Mouse (Mus musculus): Measurements from ENCODE around the gene Uqcc1. TPM values are rescaled to one million over a fixed set of nuclear protein-coding genes. Genes with fewer than 3 reads are reported as not detected.
A peak's percentile ranks its signal among the peaks of the same experiment; 100 is the strongest.

The Uqcc1 gene
- polyA plus RNA-seq, 1 experiment from 2014 or later = 40.4 TPM

DNA sequence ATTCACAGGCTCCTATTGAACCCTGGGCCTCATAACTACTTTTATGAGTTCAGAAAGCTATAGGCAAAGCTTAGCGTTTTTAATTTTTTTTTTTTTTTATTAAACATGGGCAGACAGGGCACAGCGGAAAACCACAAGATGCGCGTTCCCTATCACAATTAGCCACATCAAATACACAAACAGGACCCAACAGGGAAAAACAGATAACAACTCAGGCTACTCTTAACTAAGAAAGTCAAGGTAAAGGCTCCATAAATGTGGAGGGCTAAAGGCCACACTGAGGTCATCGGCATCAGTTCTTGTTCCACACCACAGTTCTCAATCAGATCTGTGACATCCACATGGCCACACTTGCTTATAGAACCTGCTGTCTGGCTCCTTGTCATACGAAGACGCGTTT, 61.8 kb downstream of the Uqcc1 start:
- Histone ChIP-seq H3K9me3 (ENCODE audit: control insufficient read depth) (no peaks in the 10 kb centered on the region), H3K27me3 (replicated peaks; ENCODE audit: control insufficient read depth, insufficient read depth, low read length) (no peaks in the 10 kb centered on the region), H3K36me3 (ENCODE audit: control insufficient read depth, insufficient read depth) (peaks cover 27% of the 10 kb centered on the region; the same call in 1 of the 2 replicates), H3K4me3 (ENCODE audit: low read depth, low read length) (no peak overlapping the region), H3K27ac (ENCODE audit: low read depth, low read length) (no peak overlapping the region), H3K4me2 (replicated peaks; ENCODE audit: low read depth) (no peak overlapping the region), H3K4me1 (replicated peaks; ENCODE audit: control insufficient read depth, insufficient read depth, low read length) (no peaks in the 10 kb centered on the region), H3K9ac (ENCODE audit: low read depth, low read length) (no peak overlapping the region)
- no peak for TF ChIP-seq CTCF (IDR thresholded peaks at IDR 0.05; ENCODE audit: low read depth)
- ATAC-seq = no peak
- 93% methylated on average over 8 of the region's 8 CpGs for WGBS

DNA sequence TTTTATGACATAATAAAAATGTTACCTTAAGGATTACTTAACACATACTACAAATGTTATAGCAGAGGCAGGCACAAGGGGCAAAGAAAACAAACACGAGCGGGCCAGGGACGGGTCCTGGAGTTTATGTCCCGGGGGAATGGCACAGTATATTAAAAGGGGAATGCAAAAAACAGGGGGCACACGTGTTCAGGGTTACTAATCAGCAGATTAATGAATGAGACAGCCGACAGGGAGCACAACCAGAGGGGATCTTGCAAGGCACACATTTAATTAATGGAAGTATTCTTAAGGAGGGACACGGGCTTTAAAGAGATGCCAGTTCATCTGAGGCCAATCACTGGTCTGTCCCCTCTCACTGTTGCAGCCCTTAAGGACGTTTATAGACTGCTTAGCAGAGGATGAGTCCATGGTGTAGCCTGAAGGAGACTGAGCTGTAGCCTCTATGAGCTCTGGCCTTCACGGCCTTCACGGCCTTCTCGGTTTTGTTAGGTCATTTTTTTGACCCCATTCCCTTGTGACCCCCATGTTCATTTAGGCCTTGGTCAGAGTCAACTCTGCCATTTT, 66.7 kb downstream of the Uqcc1 start:
- Histone ChIP-seq H3K36me3 (ENCODE audit: control insufficient read depth, insufficient read depth) (peaks cover 18% of the 10 kb centered on the region; the same call in 1 of the 2 replicates), H3K9me3 (ENCODE audit: control insufficient read depth) (no peaks in the 10 kb centered on the region), H3K9ac (ENCODE audit: low read depth, low read length) (no peak overlapping the region), H3K27ac (ENCODE audit: low read depth, low read length) (no peak overlapping the region), H3K4me1 (replicated peaks; ENCODE audit: control insufficient read depth, insufficient read depth, low read length) (no peaks in the 10 kb centered on the region), H3K4me2 (replicated peaks; ENCODE audit: low read depth) (no peak overlapping the region), H3K27me3 (replicated peaks; ENCODE audit: control insufficient read depth, insufficient read depth, low read length) (no peaks in the 10 kb centered on the region), H3K4me3 (ENCODE audit: low read depth, low read length) (no peak overlapping the region)
- TF ChIP-seq CTCF (IDR thresholded peaks at IDR 0.05; ENCODE audit: low read depth) = no peak
- no peak for ATAC-seq
- 54% methylated on average over 11 of the region's 11 CpGs for WGBS

DNA sequence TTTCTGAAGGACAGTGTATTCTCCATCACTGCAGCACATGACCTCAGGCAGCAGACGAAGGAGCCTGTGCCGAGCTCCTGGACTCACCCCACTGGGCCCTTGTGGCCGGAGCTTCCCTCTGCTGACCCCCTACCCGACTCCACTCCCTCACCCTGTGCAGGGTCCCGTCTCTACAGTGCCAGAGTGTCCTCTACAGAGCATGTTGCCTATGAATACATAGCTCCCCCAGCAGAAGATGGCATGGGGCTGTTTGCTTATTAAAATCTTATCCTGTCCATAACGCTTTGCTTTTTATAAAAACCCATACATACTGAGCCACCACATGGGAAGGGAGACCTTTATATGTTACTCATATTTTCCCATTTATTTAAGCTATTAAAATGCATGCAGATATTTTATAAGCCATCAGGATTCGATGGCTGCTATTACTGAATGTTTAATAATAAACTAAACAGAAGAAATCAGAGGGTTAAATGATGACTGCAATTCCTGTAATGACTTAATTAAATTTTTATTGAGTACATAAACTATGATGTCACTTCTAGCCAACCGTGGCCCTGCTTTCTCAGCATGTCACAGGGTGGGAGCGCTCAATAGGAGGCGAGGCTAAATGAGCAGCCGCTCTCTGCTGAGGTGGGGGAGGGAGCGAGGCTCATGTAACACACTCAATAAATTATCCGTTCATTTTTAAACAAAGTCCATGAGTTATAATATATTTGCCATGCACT, 67.4 kb downstream of the Uqcc1 start:
- H3K27me3 ChIP-seq (replicated peaks; ENCODE audit: control insufficient read depth, insufficient read depth, low read length) = no peaks in the 10 kb centered on the region
- no peaks in the 10 kb centered on the region for H3K4me1 ChIP-seq (replicated peaks; ENCODE audit: control insufficient read depth, insufficient read depth, low read length)
- WGBS = 60% methylated on average over 13 of the region's 13 CpGs
- TF ChIP-seq CTCF (IDR thresholded peaks at IDR 0.05; ENCODE audit: low read depth) = no peak
- H3K9me3 ChIP-seq (ENCODE audit: control insufficient read depth) = no peaks in the 10 kb centered on the region
- H3K4me3 ChIP-seq (ENCODE audit: low read depth, low read length) = no peak overlapping the region
- no peak overlapping the region for H3K9ac ChIP-seq (ENCODE audit: low read depth, low read length)
- no peak overlapping the region for H3K4me2 ChIP-seq (replicated peaks; ENCODE audit: low read depth)
- no peak overlapping the region for H3K27ac ChIP-seq (ENCODE audit: low read depth, low read length)
- H3K36me3 ChIP-seq (ENCODE audit: control insufficient read depth, insufficient read depth) = peaks cover 14% of the 10 kb centered on the region; the same call in 1 of the 2 replicates
- ATAC-seq = peak; percentile 52; the same call in 1 of the 2 replicates

DNA sequence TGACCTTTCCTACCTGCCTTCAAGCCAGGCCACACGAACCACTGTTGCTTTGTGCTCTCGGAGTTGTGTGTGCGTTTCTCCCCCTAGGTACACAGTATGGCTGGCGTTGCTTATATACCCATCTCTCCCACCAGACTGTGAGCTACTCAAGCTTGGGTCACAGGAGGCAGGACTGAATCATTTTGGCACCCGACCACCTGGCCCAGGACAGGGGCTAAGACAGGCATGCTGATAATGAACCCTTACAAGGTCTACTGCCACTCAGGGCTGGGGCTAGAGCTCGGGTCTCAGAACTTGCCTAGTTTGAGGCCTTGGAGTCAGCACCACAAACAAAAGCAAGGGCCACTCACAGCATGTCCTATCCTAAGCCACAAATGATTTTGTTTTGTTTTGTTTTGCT, 68.5 kb downstream of the Uqcc1 start:
- WGBS = 94% methylated on average over 6 of the region's 6 CpGs
- H3K27me3 ChIP-seq (replicated peaks; ENCODE audit: control insufficient read depth, insufficient read depth, low read length) = no peaks in the 10 kb centered on the region

DNA sequence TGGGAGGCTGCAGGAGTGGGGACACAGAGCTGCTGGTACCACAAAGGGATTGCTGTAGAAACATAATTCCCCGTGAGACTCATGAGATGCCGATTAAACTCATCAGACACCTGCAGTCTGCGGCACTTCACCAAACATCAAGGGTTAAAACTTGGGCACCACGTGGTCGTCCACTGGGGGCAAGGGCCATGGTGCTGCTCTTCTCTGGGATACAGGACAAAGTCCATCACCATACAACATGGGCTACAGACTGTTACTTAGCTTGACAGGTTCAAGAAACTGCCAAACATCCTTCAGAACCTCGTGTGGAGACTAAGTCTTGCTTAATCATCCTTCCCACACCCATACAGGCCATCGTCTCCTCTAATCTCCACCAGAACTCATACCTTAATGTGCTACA, 70.0 kb downstream of the Uqcc1 start:
- 60% methylated on average over 7 of the region's 7 CpGs for WGBS
- no peak for TF ChIP-seq CTCF (IDR thresholded peaks at IDR 0.05; ENCODE audit: low read depth)
- H3K4me3 ChIP-seq (ENCODE audit: low read depth, low read length) = no peak overlapping the region

More for the DNA sequence above, 68.5 kb downstream of the Uqcc1 start:
- no peak overlapping the region for H3K27ac ChIP-seq (ENCODE audit: low read depth, low read length)
- H3K9ac ChIP-seq (ENCODE audit: low read depth, low read length) = no peak overlapping the region
- no peak overlapping the region for H3K4me3 ChIP-seq (ENCODE audit: low read depth, low read length)
- H3K4me2 ChIP-seq (replicated peaks; ENCODE audit: low read depth) = no peak overlapping the region
- peaks cover 15% of the 10 kb centered on the region; the same call in 1 of the 2 replicates for H3K36me3 ChIP-seq (ENCODE audit: control insufficient read depth, insufficient read depth)
- no peak for TF ChIP-seq CTCF (IDR thresholded peaks at IDR 0.05; ENCODE audit: low read depth)
- no peaks in the 10 kb centered on the region for H3K4me1 ChIP-seq (replicated peaks; ENCODE audit: control insufficient read depth, insufficient read depth, low read length)
- H3K9me3 ChIP-seq (ENCODE audit: control insufficient read depth) = no peaks in the 10 kb centered on the region
- ATAC-seq = no peak

DNA sequence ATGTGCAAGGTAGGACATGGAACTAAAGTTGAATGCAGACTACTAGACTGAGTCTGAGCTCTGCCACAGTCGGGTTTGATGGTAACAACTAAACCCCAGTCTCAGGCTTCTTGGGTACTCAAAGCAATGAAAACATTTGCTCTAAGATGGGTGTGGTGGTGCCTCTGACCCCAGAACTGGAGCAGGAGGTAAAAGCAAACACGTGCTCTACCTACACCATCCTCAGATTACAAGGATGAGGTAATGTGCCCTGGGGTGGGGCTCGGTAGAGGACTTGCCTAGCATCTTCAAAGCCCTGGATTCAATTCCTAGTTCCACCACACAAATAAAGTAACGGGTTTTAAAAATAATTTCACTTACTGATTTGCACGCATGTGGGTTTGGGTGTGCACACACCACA, 77.6 kb downstream of the Uqcc1 start:
- TF ChIP-seq CTCF (IDR thresholded peaks at IDR 0.05; ENCODE audit: low read depth) = no peak
- H3K27me3 ChIP-seq (replicated peaks; ENCODE audit: control insufficient read depth, insufficient read depth, low read length) = no peaks in the 10 kb centered on the region
- no peak overlapping the region for H3K27ac ChIP-seq (ENCODE audit: low read depth, low read length)
- no peaks in the 10 kb centered on the region for H3K9me3 ChIP-seq (ENCODE audit: control insufficient read depth)
- H3K4me3 ChIP-seq (ENCODE audit: low read depth, low read length) = no peak overlapping the region
- no peak for ATAC-seq
- no peak overlapping the region for H3K9ac ChIP-seq (ENCODE audit: low read depth, low read length)
- WGBS = 69% methylated on average over 5 of the region's 5 CpGs
- H3K4me1 ChIP-seq (replicated peaks; ENCODE audit: control insufficient read depth, insufficient read depth, low read length) = no peaks in the 10 kb centered on the region
- peaks cover 68% of the 10 kb centered on the region for H3K36me3 ChIP-seq (ENCODE audit: control insufficient read depth, insufficient read depth)
- no peak overlapping the region for H3K4me2 ChIP-seq (replicated peaks; ENCODE audit: low read depth)

More for the DNA sequence above, 70.0 kb downstream of the Uqcc1 start:
- Histone ChIP-seq H3K27ac (ENCODE audit: low read depth, low read length) (no peak overlapping the region), H3K27me3 (replicated peaks; ENCODE audit: control insufficient read depth, insufficient read depth, low read length) (no peaks in the 10 kb centered on the region), H3K36me3 (ENCODE audit: control insufficient read depth, insufficient read depth) (peaks cover 27% of the 10 kb centered on the region), H3K4me1 (replicated peaks; ENCODE audit: control insufficient read depth, insufficient read depth, low read length) (no peaks in the 10 kb centered on the region), H3K9ac (ENCODE audit: low read depth, low read length) (no peak overlapping the region), H3K4me2 (replicated peaks; ENCODE audit: low read depth) (no peak overlapping the region), H3K9me3 (ENCODE audit: control insufficient read depth) (no peaks in the 10 kb centered on the region)
- no peak for ATAC-seq

Measured in intestine, postnatal 0 days (tissue).